Mouse (Mus musculus) bone marrow macrophage, adult 2 months (primary cell): ENCODE data around the gene Ankrd17.

Experiments used
- CTCF ChIP-seq: IDR thresholded peaks from 2 replicates; pipeline ENCODE4 v1.5.1; 2012; ENCODE audit warnings: low read depth, mild to moderate bottlenecking, low read length, moderate library complexity
- POLR2A ChIP-seq: IDR thresholded peaks from 2 replicates; pipeline ENCODE4 v1.6.1; 2012; ENCODE audit warnings: mild to moderate bottlenecking, low read depth, low read length, borderline replicate concordance

DNA sequence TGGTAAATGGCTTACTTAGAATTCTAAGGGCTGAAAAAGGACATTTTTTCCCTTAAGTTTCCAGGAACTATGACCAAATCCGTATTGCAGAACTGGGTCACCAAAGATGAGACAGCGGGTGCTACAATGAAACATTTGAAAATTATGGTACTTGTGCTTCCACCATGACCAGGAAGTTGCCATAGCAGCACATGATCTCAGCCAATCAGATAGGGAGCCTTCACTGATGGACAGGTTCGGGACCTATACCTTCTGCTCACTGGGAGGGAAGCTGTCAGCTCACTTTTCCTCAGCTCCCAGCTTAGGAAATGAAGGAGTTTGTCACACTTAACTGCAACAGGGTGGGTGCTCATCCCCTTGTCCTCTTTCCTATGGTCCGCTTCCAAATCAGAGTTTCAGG lies 30.4 kb upstream of the Ankrd17 start:
- no peak for TF ChIP-seq POLR2A
- no peak for TF ChIP-seq CTCF
